Mouse (Mus musculus) activated CD4-positive, CD25-positive, alpha-beta regulatory T cell, adult 4 months (primary cell): ENCODE results near the gene Taar3. TPM values are rescaled to one million over a fixed set of nuclear protein-coding genes. Genes with fewer than 3 reads are reported as not detected.

Experiments used
- ATAC-seq: one replicate; pipeline ENCODE4 v1.8.0; 2017
- polyA plus RNA-seq, 2 experiments: library from polyadenylated mRNA; unstranded; fragments of 100-300 nt; shearing (Covaris generic); gene quantifications; one replicate each; pipeline ENCODE4 v1.2.1; 2017

The Taar3 gene
- polyA plus RNA-seq, result not detected

DNA sequence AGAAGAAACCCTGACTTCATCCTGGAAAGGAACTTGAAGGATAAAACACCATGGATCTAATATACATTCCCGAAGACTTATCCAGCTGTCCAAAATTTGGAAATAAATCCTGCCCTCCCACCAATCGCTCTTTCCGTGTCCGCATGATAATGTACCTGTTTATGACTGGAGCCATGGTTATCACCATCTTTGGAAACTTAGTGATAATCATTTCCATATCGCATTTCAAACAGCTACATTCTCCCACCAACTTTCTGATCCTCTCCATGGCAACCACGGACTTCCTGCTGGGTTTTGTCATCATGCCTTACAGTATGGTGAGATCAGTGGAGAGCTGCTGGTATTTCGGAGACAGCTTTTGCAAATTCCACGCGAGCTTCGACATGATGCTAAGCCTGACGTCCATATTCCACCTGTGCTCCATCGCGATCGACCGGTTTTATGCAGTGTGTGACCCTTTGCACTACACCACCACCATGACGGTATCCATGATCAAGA is at the start of gene Taar3:
TSS of gene Taar3 (plus strand) at position 51 of the 498 bp plus-strand sequence.
- ATAC-seq, result no peak

DNA sequence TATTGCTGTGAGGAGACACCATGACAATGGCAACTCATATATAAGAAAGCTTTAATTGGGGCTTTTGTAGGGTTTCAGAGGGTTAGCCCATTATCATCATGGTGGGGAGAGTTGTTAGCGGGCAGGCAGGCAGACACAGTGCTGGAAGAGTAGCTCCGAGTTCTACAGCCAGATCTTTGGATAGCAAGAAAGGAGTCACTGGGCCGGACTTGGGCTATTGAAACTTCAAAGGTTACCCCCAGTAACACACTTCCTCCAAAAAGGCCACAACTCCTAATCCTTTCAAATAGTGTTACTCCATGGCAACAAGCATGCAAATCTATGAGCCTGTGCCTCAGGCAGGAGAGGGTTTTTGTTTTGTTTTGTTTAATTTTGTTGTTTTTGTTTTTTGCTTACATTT is 48.2 kb upstream of the Taar3 start:
- no peak for ATAC-seq

DNA sequence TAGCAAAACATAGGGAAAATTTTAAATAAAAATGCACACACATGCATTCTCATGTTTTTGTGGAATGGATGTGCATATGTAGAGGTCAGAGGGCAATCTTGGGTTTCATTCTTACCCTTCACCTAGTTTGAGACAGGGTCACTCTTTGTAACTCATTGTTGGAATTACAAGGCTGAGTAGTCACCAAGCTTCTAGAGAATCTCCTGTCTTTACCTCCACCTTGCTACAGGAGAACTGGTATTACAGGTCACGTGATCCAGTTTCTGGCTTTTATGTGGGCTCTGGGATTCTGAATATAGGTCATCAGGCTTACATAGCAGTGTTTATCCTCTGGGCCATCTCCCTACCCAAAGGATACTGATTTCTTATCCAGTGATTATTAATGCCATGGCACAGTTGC is 43.7 kb upstream of the Taar3 start:
- no peak for ATAC-seq

DNA sequence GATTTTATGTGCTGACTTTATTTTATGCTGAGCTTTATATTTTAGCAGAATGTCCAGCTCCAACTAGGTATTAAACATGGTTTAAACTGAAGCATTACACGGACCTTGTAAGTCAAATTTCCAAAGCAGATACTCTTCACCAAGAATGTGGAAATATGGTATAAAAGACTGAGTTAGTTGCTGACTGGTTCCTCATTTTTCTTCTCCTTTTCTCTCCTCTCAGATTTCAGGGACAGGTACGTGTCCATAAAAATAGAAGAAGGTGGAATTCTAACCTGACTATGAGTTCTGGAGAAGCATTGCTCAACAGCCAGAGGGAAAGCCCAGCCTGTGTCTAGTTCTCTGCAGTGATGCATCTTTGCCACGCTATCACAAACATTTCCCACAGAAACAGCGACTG is 29.3 kb upstream of the Taar3 start, which contains the start of gene Taar1:
TSS of gene Taar1 (plus strand) at position 301 of the 400 bp plus-strand sequence.
- no peak for ATAC-seq

DNA sequence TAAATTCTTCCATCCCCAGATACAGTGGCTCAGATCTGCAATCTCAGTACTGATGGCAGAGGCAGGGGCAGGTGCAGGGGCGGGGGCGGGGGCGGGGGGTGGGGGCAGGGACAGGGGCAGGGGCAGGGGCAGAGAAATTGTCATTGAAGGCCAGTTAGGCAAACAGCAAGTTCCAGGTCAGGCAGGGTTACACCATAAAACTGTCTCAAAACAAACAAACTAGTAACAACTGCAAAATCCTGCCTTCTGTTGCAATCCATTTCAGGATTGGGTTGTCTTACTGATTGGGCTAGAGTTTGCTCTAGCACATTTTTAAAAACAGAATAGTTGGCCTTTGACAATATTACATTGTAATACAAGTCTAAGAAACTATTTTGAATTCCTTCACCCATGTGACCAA is 26.9 kb upstream of the Taar3 start:
- no peak for ATAC-seq

DNA sequence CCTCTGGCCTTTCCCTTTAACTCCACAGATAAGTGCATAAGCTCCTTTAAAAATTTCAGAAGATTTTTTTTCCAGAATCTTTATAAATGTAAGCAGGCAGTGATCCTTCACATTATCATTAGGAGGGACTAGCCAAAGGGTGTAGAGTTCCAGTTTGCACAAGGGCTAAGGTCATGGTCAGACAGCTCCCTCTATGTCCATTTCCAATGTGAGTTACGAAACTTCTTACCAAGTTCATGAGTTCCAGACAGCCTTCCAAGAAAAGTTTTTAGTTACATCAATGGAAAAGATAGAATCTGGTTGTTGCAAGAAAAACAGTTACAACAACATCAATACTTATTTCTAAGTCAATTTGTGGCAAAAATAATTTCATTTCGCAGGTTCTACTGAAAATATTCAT is 25.4 kb upstream of the Taar3 start:
- no peak for ATAC-seq

DNA sequence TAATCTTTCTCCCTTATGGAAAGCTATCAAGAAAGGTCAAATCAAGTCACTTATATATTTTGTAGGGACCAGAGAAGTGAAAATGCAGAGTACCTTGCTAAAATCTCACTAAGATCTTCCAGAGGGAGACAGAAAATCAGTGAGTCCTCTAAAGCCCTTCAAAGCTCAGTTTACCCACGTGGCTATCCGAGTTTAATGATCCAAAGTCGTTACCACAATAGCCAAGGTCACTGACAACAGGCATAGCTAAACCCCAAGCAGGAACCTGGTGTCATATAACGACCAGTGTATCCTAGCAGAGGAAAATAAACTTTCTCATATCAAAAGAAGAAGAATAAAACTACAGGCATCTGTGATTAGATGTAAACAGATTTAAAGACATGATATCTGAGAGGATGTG is 11.7 kb upstream of the Taar3 start:
- no peak for ATAC-seq

DNA sequence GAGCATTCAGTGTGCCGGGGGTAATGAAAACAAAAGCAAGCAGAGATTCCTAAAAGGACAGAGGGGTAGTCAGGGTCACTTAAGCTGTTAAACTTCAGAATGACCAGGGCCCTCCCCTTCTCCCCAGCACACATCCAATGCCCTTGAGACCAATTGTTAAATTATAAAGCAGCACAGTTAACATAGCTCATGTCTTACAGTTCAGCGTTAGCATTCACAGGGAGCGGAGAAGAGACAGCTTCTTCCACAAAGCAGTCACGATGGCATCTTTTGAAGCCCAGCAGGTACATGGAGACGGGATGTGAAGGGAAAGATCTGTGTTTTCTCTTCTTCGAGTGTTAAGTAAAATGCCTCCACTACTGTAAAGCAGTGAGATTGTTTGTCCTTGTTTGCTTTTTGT is 11.0 kb upstream of the Taar3 start, which contains the start of gene Taar2:
TSS of gene Taar2 (plus strand) at position 261 of the 400 bp plus-strand sequence.
- no peak for ATAC-seq

DNA sequence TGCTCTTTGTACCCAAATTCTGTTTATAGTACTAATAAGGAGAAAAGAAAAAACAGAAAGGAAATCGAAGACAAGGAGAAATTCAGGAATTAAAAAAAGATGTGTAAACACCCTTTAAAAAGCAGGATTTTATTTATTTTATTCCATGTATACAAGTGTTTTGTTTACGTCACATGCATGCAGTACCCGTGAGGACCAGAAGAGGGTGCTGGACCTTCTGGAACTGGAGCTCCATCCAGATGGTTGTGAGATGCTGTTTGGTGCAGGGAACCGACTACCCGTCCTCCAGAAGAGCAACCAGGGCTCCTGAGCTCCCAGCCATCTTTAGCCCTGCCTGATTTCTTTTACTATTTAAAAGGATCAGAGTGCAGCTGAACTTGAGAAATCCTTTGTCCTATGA is 6.9 kb upstream of the Taar3 start:
- ATAC-seq, result no peak

DNA sequence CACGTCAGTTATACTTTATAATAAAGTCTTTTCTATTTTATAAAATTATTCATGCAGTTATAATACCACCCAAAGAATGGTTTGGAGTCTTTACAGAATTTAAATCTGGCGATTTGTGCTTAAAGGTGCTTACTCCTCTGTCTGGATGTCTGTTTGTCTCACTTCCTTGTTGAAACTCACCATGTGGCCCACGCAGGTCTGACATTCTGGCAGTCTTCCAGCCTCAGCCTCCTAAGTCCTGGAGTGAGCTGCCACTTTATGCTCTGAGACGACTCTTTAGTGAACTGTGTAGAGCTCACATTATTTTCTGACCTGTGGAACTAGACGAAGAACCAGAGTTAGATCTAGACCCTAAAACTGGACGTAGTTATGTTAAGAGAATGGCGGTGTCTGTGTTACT is 1.3 kb upstream of the Taar3 start:
- ATAC-seq, result no peak

DNA sequence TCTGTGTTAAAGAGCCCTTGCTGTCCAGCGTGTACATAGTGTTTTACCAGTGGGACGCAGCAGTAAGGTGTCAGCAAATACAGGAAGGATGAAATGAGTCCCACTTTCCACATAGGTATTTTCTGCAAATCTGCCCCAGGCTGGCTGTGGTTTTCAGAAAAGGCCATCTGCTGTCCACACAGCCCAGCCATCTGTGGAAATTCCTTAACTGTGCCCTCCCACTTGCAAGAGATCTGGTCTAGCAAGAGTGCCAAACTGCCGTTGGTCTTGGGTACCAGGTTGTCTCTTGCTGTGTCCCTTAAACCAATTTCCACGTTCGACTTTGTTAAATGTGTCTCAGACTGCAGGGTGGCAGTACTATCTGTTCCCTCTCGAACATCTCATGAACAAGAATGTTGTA is 2.4 kb downstream of the Taar3 start:
- ATAC-seq, result no peak

DNA sequence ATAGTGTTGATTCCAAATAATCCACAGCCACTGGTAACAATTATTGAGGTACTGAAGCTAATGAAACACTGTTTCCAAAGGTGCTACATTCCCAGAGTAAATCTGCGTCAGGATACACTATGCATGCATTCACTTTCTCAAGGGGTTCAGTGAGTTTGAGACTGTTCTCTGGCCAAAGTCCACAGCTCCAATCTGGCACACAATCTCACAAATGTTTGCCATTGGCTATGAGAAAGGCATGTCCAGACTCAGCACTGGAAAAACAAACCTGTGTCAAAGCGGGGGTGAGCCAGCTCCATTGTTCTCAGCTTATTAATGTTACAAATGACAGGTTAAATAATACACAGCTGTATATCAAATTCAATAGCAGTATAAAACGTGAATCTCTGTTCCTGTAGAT is 9.7 kb downstream of the Taar3 start:
- no peak for ATAC-seq

DNA sequence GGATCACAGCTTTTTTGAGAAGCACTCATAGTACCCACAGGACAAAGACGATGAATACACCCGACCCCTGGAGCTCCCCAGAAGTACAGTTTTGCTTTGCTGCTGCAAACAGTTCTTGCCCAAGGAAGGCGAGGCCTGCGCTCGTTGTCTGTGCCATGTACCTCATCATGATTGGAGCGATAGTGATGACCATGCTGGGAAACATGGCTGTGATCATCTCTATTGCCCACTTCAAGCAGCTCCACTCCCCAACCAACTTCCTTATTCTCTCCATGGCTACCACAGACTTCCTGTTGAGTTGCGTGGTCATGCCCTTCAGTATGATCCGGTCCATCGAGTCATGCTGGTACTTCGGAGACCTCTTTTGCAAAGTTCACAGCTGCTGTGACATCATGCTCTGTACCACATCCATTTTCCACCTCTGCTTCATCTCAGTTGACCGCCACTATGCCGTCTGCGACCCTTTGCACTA is 11.1 kb downstream of the Taar3 start, which contains the start of gene Taar4:
TSS of gene Taar4 (plus strand) at position 51 of the 472 bp plus-strand sequence.
- no peak for ATAC-seq

DNA sequence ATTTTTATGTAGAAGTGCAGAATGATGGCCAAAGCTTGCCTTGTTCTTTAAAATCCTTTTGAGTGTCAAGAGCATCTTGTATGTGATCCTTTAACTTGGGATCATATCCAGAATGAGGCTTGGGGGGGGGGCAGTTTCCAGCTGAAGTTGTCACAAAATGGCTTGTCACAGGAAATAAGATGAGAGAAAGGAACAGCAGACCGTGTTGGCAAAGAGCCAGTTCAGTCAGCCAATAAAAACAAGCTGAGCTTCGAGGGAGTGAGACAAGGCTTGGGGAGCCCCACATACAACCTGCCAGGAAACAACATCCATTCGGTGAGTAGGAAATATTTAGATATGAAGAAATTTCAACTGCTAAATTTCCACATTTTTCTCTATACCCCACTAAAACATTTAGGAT is 14.1 kb downstream of the Taar3 start:
- ATAC-seq, result no peak

DNA sequence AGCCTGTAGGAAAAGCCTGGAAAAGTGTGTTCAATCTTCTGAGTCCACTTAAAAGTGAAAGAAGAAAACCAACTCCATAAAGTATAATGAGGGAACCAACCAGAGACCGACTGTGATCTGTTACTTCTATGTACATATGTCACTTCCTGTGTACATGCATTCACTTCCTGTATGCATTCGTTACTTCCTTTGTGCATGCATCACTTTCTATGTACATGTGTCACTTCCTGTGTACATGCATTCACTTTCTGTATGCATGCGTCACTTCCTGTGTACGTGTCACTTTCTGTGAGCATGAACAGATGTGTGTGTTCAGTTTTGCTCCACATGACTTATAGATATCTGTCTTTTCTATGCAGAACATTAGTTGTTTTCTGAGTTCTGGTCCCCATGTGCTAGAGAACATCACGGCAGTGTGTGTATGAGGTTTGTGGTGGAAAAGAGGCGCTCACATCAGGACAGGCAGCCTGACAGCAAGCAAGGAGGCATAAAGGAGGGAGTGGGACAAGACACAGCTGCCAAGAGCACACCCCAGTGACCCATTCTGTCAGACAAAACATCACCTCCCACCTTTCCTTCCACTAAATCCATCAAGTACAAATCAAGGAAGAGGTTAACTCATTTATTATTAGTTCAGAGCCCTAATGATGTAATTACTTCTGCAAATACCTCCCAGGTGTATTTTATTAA is 15.7 kb downstream of the Taar3 start:
- ATAC-seq, result peak; percentile 52

DNA sequence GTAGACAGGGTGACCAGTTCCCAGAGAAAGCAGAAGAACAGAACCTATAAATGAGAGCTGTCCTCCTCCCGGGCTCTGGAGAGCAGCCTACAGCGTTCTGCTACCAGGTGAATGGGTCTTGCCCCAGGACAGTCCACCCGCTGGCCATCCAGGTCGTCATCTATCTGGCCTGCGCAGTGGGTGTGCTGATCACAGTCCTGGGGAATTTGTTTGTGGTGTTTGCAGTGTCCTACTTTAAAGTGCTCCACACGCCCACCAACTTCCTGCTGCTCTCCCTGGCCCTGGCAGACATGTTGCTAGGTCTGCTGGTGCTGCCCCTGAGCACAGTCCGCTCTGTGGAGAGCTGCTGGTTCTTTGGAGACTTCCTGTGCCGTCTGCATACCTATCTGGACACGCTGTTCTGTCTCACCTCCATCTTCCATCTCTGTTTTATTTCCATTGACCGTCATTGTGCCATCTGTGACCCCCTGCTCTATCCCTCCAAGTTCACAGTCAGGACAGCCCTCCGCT is 21.4 kb downstream of the Taar3 start, which contains the start of gene Taar5:
TSS of gene Taar5 (plus strand) at position 51 of the 510 bp plus-strand sequence.
- ATAC-seq, result no peak

DNA sequence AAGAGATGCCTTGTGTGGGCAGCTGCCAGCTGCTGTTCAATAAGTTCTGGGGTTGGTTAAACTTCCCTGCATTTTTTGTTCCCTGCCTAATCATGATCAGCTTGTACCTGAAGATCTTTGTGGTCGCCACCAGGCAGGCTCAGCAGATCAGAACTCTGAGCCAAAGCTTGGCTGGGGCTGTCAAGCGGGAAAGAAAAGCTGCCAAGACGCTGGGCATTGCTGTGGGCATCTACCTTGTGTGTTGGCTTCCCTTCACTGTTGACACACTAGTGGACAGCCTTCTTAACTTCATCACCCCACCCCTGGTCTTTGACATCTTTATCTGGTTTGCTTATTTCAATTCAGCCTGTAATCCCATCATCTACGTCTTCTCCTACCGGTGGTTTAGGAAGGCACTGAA is 21.9 kb downstream of the Taar3 start:
- no peak for ATAC-seq

DNA sequence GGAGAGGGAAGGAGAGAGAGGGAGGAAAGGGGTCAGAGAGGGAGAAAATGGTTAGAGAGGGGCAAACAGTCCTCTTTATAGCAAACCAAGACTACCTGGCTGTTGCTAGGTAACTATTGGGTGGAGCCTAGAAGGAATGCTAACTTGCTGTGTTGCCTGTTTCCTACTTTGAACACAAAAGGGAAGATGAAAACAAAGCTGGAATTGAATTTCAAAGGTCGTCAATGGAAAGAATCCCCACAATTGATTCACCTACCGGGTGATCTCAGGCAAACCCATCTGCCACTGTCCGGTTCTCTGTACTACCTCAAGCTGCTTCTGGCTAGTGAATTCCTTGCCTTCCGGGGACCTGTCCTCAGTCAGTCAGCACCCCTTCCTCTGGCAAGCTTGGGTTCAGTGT is 28.6 kb downstream of the Taar3 start:
- ATAC-seq, result no peak

DNA sequence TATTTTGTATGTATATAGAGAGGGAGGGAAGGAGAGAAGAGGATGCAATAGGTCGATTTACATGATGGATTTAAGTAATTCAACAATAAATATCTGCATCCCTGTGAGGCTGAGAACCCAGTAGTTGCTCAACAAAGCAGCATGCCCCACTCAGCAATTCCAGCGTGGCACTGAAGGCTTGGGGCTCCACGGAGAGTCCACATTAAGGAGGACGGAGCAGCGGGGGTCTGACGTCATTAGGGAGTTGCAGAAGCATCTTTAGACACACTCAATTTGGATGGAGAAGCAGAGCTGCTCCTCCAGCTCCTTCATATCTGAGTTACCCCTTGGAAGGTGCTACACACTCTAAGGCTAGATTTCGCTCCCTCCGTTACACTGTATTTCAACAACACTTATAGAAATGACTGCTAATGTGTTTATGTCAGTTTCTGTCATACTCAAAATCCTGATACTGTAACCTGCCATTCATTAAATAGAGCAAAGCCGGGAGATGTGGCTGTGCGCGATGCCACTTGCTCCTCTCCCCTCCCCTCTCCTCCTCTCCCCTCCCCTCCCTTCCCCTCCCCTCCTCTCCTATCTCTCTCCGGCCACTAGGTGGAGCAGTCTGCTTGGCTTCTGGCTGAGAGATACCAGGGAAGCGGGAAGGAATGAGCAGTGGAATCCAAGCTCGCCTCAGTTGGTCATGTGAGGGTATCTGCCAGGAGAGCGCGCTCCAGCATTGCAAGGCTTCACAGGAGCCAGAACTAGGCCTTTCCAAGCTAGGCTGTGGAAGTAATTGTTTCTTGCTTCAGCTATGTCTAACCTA is 29.7 kb downstream of the Taar3 start:
- no peak for ATAC-seq

DNA sequence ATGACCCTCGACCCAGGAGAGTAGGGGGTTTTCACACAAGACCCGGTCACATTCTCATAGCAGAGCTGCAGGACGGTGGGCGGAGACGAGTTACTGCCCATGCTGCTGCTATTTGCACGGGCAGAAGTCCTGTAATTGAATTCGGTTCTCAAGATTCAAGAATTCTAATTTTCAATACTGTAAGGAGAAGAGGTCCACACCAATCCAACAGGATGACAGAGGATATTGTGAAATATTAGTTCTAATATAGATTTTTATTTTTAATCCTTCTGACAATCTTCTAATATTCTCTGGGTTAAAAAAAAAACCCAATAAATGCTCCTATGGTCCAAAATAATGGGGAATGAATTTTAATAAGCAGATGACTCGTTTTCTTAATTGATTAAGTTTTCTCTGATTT is 36.2 kb downstream of the Taar3 start, which contains the start of gene Taar6:
TSS of gene Taar6 (minus strand) at position 101 of the 400 bp plus-strand sequence.
- ATAC-seq, result no peak

DNA sequence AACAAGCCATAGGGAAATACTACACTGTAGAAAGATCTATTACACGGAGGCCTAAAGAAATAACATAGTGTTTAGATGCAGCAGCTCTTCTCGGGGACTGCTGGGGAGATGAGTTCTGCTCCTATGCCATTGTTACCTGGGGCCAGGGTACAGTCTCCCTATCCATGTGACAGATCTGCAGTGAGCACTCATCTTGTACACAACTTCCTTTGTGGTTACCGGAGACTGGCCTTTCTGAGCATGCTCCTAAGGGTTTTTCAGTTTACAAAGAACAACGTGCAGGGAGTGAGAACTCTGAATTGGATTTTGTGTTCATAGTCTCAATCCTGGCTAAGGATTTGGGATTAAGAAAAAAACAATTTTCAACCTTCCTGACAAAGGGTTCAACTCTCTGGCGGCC is 37.1 kb downstream of the Taar3 start:
- no peak for ATAC-seq

DNA sequence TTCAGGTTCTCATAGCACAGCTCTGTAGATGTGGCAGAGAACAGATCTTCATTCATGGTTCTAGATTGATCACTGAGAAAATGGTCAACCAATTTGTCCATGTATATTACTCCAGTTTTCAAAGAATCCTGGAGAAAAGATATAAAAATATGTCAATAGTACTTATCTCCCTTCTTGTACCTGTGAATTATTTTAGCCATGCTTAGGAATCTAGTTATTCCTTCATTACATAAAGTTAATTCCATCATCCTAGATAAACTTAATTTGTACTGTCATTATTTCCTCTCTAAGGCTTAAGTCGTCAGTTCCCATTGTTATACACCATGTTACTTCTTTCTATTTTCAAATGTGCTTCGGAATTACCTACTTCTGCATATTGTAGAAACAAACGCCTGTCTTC is 44.0 kb downstream of the Taar3 start, which contains the start of gene Taar7a:
TSS of gene Taar7a (minus strand) at position 101 of the 400 bp plus-strand sequence.
- no peak for ATAC-seq

DNA sequence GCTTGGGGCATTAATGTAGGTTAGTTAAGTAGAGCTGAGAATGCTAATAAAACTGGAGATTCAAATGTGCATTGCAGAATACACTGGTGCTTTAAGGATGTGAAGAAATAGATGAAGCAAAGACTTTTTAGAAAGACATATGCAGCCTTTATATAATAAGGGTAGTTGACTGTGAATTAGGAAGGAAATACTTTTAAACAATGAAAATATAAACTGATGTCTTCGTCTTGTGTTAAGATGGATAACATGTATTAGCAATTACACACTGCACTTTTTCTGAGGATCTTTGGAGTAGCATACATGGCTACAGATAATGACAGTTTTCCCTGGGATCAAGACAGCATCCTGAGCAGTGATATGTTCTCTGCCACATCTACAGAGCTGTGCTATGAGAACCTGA is 50.3 kb downstream of the Taar3 start, which contains the start of gene Taar7b:
TSS of gene Taar7b (plus strand) at position 301 of the 400 bp plus-strand sequence.
- no peak for ATAC-seq
